Mouse (Mus musculus) ovary, postnatal 36 days (tissue): Measurements from ENCODE around the gene Fkbp4.
A peak's percentile ranks its signal among the peaks of the same experiment; 100 is the strongest.

Experiments used
- DNase-seq: peaks from one replicate; pipeline ENCODE4 v3.0.0; 2022; ENCODE audit warnings: low spot score, mixed read lengths

The Fkbp4 gene

GRCm38 (mm10) chr6:128437288-128437687 lies 1.2 kb downstream of the Fkbp4 start:
- no peak for DNase-seq

- DNase-seq = no peak
Observed at GRCm38 (mm10) chr6:128436356-128437005, 2.0 kb downstream of the Fkbp4 start.

GRCm38 (mm10) chr6:128435474-128435873 lies 3.0 kb downstream of the Fkbp4 start:
- DNase-seq = peak; percentile 82

GRCm38 (mm10) chr6:128433566-128433965 lies 4.9 kb downstream of the Fkbp4 start:
- DNase-seq = no peak

- DNase-seq = no peak
Observed at GRCm38 (mm10) chr6:128432356-128432915, 6.0 kb downstream of the Fkbp4 start.

- DNase-seq = no peak
Observed at GRCm38 (mm10) chr6:128429826-128430225, 8.7 kb downstream of the Fkbp4 start.

- no peak for DNase-seq
Observed at GRCm38 (mm10) chr6:128429300-128429699, 9.2 kb downstream of the Fkbp4 start.

GRCm38 (mm10) chr6:128427571-128427970 lies 10.9 kb downstream of the Fkbp4 start:
- DNase-seq = no peak

GRCm38 (mm10) chr6:128425046-128425445 lies 13.4 kb downstream of the Fkbp4 start:
- no peak for DNase-seq

GRCm38 (mm10) chr6:128424269-128425019 lies 14.0 kb downstream of the Fkbp4 start, which contains the start of gene Itfg2:
Gene Itfg2, minus strand, starts transcription at chr6:128424931.
- DNase-seq = peak; percentile 94

GRCm38 (mm10) chr6:128423496-128424268 lies 14.8 kb downstream of the Fkbp4 start:
- DNase-seq = no peak

GRCm38 (mm10) chr6:128421480-128421879 lies 17.0 kb downstream of the Fkbp4 start:
- DNase-seq = no peak

- DNase-seq = no peak
Observed at GRCm38 (mm10) chr6:128421036-128421435, 17.4 kb downstream of the Fkbp4 start.

GRCm38 (mm10) chr6:128418076-128418475 lies 20.4 kb downstream of the Fkbp4 start:
- DNase-seq = no peak

GRCm38 (mm10) chr6:128416169-128416568 lies 22.3 kb downstream of the Fkbp4 start:
- no peak for DNase-seq

GRCm38 (mm10) chr6:128411115-128411514 lies 27.4 kb downstream of the Fkbp4 start:
- DNase-seq = peak; percentile 69

- no peak for DNase-seq
Observed at GRCm38 (mm10) chr6:128410305-128410704, 28.2 kb downstream of the Fkbp4 start.

- no peak for DNase-seq
Observed at GRCm38 (mm10) chr6:128408544-128409125, 29.8 kb downstream of the Fkbp4 start.

GRCm38 (mm10) chr6:128404708-128405107 lies 33.8 kb downstream of the Fkbp4 start:
- DNase-seq = no peak

GRCm38 (mm10) chr6:128399421-128400185 lies 38.9 kb downstream of the Fkbp4 start:
- peak; percentile 60 for DNase-seq

GRCm38 (mm10) chr6:128398996-128399395 lies 39.5 kb downstream of the Fkbp4 start, which contains the start of gene Nrip2:
Gene Nrip2, plus strand, starts transcription at chr6:128399296.
- no peak for DNase-seq
